Mouse (Mus musculus): Measurements from ENCODE around the gene Pdcd1lg2. TPM values are rescaled to one million over a fixed set of nuclear protein-coding genes. Genes with fewer than 3 reads are reported as not detected.

Gene Pdcd1lg2
- total RNA-seq (2023) = 4.1 to 7.5 TPM (median 5.4 TPM) in 4 replicates

DNA sequence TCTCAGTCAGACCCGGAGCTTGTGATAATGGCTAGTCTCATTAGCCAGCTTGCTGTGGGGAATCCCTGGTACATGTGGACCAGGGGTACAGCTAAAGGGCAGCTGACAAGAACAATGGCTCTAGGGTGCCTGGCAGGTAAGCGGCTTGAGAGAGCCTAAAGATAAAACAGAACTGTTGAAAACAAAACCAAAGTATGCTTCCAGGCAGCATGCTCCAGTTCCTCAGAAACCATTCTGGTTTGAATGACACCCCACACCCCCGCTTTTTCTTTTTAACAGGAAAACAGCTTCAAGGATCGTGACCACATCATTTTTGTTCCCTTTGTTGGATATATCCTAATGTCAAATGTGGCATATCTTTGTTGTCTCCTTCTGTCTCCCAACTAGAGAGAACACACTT lies at the start of gene Pdcd1lg2:
Gene Pdcd1lg2 (plus strand): TSS at position 301 of the 400 bp plus-strand sequence.

GRCm38 (mm10) chr19:29366969-29367622 lies 43.6 kb upstream of the Pdcd1lg2 start, which contains the start of the genes Plgrkt and Cd274:
TSS of gene Plgrkt (minus strand) at chr19:29367390.
TSS of gene Cd274 (plus strand) at chr19:29367455.

Other genes with a start within 250 kb of the Pdcd1lg2 start
- 49.1 to 55.0 TPM (median 53.9 TPM) in 4 replicates for gene Jak2, start 159.1 kb upstream of the Pdcd1lg2 start, total RNA-seq (2023)
- 4.7 to 7.2 TPM (median 5.4 TPM) in 4 replicates for gene Insl6, start 85.6 kb upstream of the Pdcd1lg2 start, total RNA-seq (2023)
- gene Rln1, start 76.2 kb upstream of the Pdcd1lg2 start, total RNA-seq (2023) = 0.83 TPM in 1 of 4 replicates, not detected in the others
- gene Plgrkt, start 43.5 kb upstream of the Pdcd1lg2 start, total RNA-seq (2023) = 139 to 162 TPM (median 149 TPM) in 4 replicates
- 143 to 166 TPM (median 153 TPM) in 4 replicates for gene Cd274, start 43.5 kb upstream of the Pdcd1lg2 start, total RNA-seq (2023)
- 61.6 to 66.6 TPM (median 63.1 TPM) in 4 replicates for gene Ric1, start 111.4 kb downstream of the Pdcd1lg2 start, total RNA-seq (2023)
- 23.5 to 30.4 TPM (median 24.8 TPM) in 4 replicates for gene Ermp1, start 237.5 kb downstream of the Pdcd1lg2 start, total RNA-seq (2023)